8 mouse cellular contexts compared by ENCODE assay signal in genomic region chr2:30676833-30677459, GRCm38 (mm10).
DNase-seq lines count a peak whose midpoint lies in the region; ATAC-seq and TF ChIP-seq lines count a peak whose summit lies in the region.

No protein-coding gene starts in this region.

- TF ChIP-seq POLR2A in kidney, adult 2 months (IDR thresholded peaks at IDR 0.05; ENCODE audit: low read depth, low read length) = no peak

- peaks cover 15% of the 10 kb centered on the region for H3K9me3 ChIP-seq in limb, embryonic 13.5 days
- H3K9me3 ChIP-seq in midbrain, embryonic 14.5 days (ENCODE audit: control insufficient read depth, low read length) = peaks cover 7% of the 10 kb centered on the region
- peaks cover 7% of the 10 kb centered on the region for H3K9me3 ChIP-seq in stomach, embryonic 16.5 days (replicated peaks; ENCODE audit: control insufficient read depth, low read length)

- peak overlapping the region; percentile 21 for H3K4me3 ChIP-seq in kidney, adult 2 months (ENCODE audit: insufficient read depth, low read depth, low read length)
- peak overlapping the region; percentile 43 for H3K4me3 ChIP-seq in limb, embryonic 13.5 days
- H3K4me3 ChIP-seq in midbrain, embryonic 14.5 days (replicated peaks; ENCODE audit: low read depth, low read length) = peak overlapping the region; percentile 25
- peak overlapping the region; percentile 36 for H3K4me3 ChIP-seq in stomach, embryonic 16.5 days (replicated peaks; ENCODE audit: low read length)

- H3K4me1 ChIP-seq in kidney, adult 2 months (ENCODE audit: control insufficient read depth, insufficient read depth, low read length) = peaks cover 10% of the 10 kb centered on the region
- H3K4me1 ChIP-seq in limb, embryonic 13.5 days = peaks cover 23% of the 10 kb centered on the region
- H3K4me1 ChIP-seq in midbrain, embryonic 14.5 days (ENCODE audit: control insufficient read depth, insufficient read depth, low read length) = peaks cover 23% of the 10 kb centered on the region
- H3K4me1 ChIP-seq in stomach, embryonic 16.5 days (ENCODE audit: control insufficient read depth, insufficient read depth, low read length) = peaks cover 21% of the 10 kb centered on the region

- peak overlapping the region; percentile 82 for H3K27ac ChIP-seq in kidney, adult 2 months (ENCODE audit: insufficient read depth, low read depth, low read length)
- peak overlapping the region; percentile 67 for H3K27ac ChIP-seq in limb, embryonic 13.5 days
- H3K27ac ChIP-seq in midbrain, embryonic 14.5 days (replicated peaks; ENCODE audit: low read depth, low read length) = peak overlapping the region; percentile 97
- H3K27ac ChIP-seq in stomach, embryonic 16.5 days (ENCODE audit: low read length) = peak overlapping the region; percentile 96

- 2% methylated on average over 44 of the region's 44 CpGs for WGBS in kidney, adult 2 months
- 1% methylated on average over 44 of the region's 44 CpGs for WGBS in limb, embryonic 13.5 days
- WGBS in midbrain, embryonic 14.5 days = under 1% methylated on average over 44 of the region's 44 CpGs
- WGBS in stomach, embryonic 16.5 days = under 1% methylated on average over 42 of the region's 44 CpGs

- DNase-seq in layer of hippocampus, adult 11-12 months (ENCODE audit: low spot score) = peak; percentile 76
- DNase-seq in layer of hippocampus, adult 9-10 months (ENCODE audit: low spot score) = no peak
- peak; percentile 85 for DNase-seq in embryo, embryonic 11 days
- peak; percentile 64 to 75 for DNase-seq in heart, adult 9 months (ENCODE audit: low spot score in 2 of 2)
- DNase-seq in kidney, adult 2 months = peak; percentile 72
- peak; percentile 91 for DNase-seq in midbrain, embryonic 14.5 days

- H3K9ac ChIP-seq in limb, embryonic 13.5 days = peak overlapping the region; percentile 67
- H3K9ac ChIP-seq in midbrain, embryonic 14.5 days (replicated peaks; ENCODE audit: low read length) = peak overlapping the region; percentile 59
- peak overlapping the region; percentile 74 for H3K9ac ChIP-seq in stomach, embryonic 16.5 days (ENCODE audit: low read length)

- no peak for TF ChIP-seq CTCF in kidney, adult 2 months (conservative IDR thresholded peaks at IDR 0.05; ENCODE audit: insufficient read depth, insufficient read length, low read depth, low read length)

- H3K4me2 ChIP-seq in limb, embryonic 13.5 days (replicated peaks) = peak overlapping the region; percentile 76
- peak overlapping the region; percentile 58 for H3K4me2 ChIP-seq in midbrain, embryonic 14.5 days (ENCODE audit: low read length)
- peak overlapping the region; percentile 65 for H3K4me2 ChIP-seq in stomach, embryonic 16.5 days (ENCODE audit: low read depth, low read length)

- peak; percentile 63 for ATAC-seq in limb, embryonic 13.5 days (ENCODE audit: low FRiP score, low read depth)
- peak; percentile 77 for ATAC-seq in midbrain, embryonic 14.5 days (ENCODE audit: low FRiP score, low TSS enrichment)
- peak; percentile 84 for ATAC-seq in stomach, embryonic 16.5 days (ENCODE audit: insufficient read depth, low FRiP score)

- H3K36me3 ChIP-seq in kidney, adult 2 months (ENCODE audit: control insufficient read depth, insufficient read depth, low read length) = no peaks in the 10 kb centered on the region
- no peaks in the 10 kb centered on the region for H3K36me3 ChIP-seq in limb, embryonic 13.5 days
- H3K36me3 ChIP-seq in midbrain, embryonic 14.5 days (ENCODE audit: control insufficient read depth, insufficient read depth, low read length) = no peaks in the 10 kb centered on the region
- no peaks in the 10 kb centered on the region for H3K36me3 ChIP-seq in stomach, embryonic 16.5 days (ENCODE audit: control insufficient read depth, insufficient read depth, low read length)

- H3K27me3 ChIP-seq in kidney, adult 2 months (replicated peaks; ENCODE audit: control insufficient read depth, insufficient read depth, low read length) = no peaks in the 10 kb centered on the region
- H3K27me3 ChIP-seq in limb, embryonic 13.5 days = peaks cover 9% of the 10 kb centered on the region; the same call in 1 of the 2 replicates
- H3K27me3 ChIP-seq in midbrain, embryonic 14.5 days (ENCODE audit: control insufficient read depth, insufficient read depth, low read length) = no peaks in the 10 kb centered on the region
- no peaks in the 10 kb centered on the region for H3K27me3 ChIP-seq in stomach, embryonic 16.5 days (ENCODE audit: control insufficient read depth, insufficient read depth, low read length)
